Mouse (Mus musculus): Measurements from ENCODE around the gene Tbc1d17. TPM values are rescaled to one million over a fixed set of nuclear protein-coding genes. Genes with fewer than 3 reads are reported as not detected.

Gene Tbc1d17
- polyA plus RNA-seq, 1 experiment from 2014 or later, result 32.7 TPM

- Histone ChIP-seq H3K4me1 (ENCODE audit: control insufficient read depth, low read depth, low read length) (peaks cover 45% of the 10 kb centered on the region), H3K4me2 (ENCODE audit: low read depth, low read length) (no peak overlapping the region), H3K9ac (ENCODE audit: low read depth, low read length) (no peak overlapping the region), H3K4me3 (ENCODE audit: low read depth, low read length) (no peak overlapping the region), H3K27ac (ENCODE audit: low read length) (no peak overlapping the region), H3K36me3 (ENCODE audit: control insufficient read depth, insufficient read depth) (peaks cover 21% of the 10 kb centered on the region), H3K9me3 (replicated peaks; ENCODE audit: control insufficient read depth, low read length) (no peaks in the 10 kb centered on the region), H3K27me3 (ENCODE audit: control insufficient read depth, insufficient read depth, low read depth, low read length) (no peaks in the 10 kb centered on the region)
- no peak for ATAC-seq (ENCODE audit: low read depth)
- 74% methylated on average over 24 of the region's 24 CpGs for WGBS (ENCODE audit: insufficient replicate concordance)
Measured at GRCm38 (mm10) chr7:44864595-44865542, 16.0 kb upstream of the Tbc1d17 start.

GRCm38 (mm10) chr7:44863982-44864494 is 15.2 kb upstream of the Tbc1d17 start:
- no peaks in the 10 kb centered on the region for H3K27me3 ChIP-seq (ENCODE audit: control insufficient read depth, insufficient read depth, low read depth, low read length)
- no peak overlapping the region for H3K4me3 ChIP-seq (ENCODE audit: low read depth, low read length)
- no peak overlapping the region for H3K27ac ChIP-seq (ENCODE audit: low read length)
- no peaks in the 10 kb centered on the region for H3K9me3 ChIP-seq (replicated peaks; ENCODE audit: control insufficient read depth, low read length)
- H3K36me3 ChIP-seq (ENCODE audit: control insufficient read depth, insufficient read depth), result peaks cover 21% of the 10 kb centered on the region
- H3K4me1 ChIP-seq (ENCODE audit: control insufficient read depth, low read depth, low read length), result peaks cover 44% of the 10 kb centered on the region
- WGBS (ENCODE audit: insufficient replicate concordance), result 79% methylated on average over 11 of the region's 11 CpGs
- H3K4me2 ChIP-seq (ENCODE audit: low read depth, low read length), result no peak overlapping the region
- no peak for ATAC-seq (ENCODE audit: low read depth)
- no peak overlapping the region for H3K9ac ChIP-seq (ENCODE audit: low read depth, low read length)

GRCm38 (mm10) chr7:44863210-44863609 is 14.3 kb upstream of the Tbc1d17 start:
- WGBS (ENCODE audit: insufficient replicate concordance), result 89% methylated on average over 14 of the region's 14 CpGs
- Histone ChIP-seq H3K9me3 (replicated peaks; ENCODE audit: control insufficient read depth, low read length) (no peaks in the 10 kb centered on the region), H3K27me3 (ENCODE audit: control insufficient read depth, insufficient read depth, low read depth, low read length) (no peaks in the 10 kb centered on the region), H3K4me2 (ENCODE audit: low read depth, low read length) (no peak overlapping the region), H3K4me1 (ENCODE audit: control insufficient read depth, low read depth, low read length) (peaks cover 41% of the 10 kb centered on the region), H3K9ac (ENCODE audit: low read depth, low read length) (no peak overlapping the region), H3K36me3 (ENCODE audit: control insufficient read depth, insufficient read depth) (peaks cover 21% of the 10 kb centered on the region), H3K27ac (ENCODE audit: low read length) (no peak overlapping the region), H3K4me3 (ENCODE audit: low read depth, low read length) (no peak overlapping the region)
- no peak for ATAC-seq (ENCODE audit: low read depth)

- 87% methylated on average over 8 of the region's 8 CpGs for WGBS (ENCODE audit: insufficient replicate concordance)
- no peak overlapping the region for H3K4me3 ChIP-seq (ENCODE audit: low read depth, low read length)
- no peak for ATAC-seq (ENCODE audit: low read depth)
- H3K9me3 ChIP-seq (replicated peaks; ENCODE audit: control insufficient read depth, low read length), result no peaks in the 10 kb centered on the region
- H3K27ac ChIP-seq (ENCODE audit: low read length), result no peak overlapping the region
- no peak overlapping the region for H3K9ac ChIP-seq (ENCODE audit: low read depth, low read length)
- no peaks in the 10 kb centered on the region for H3K27me3 ChIP-seq (ENCODE audit: control insufficient read depth, insufficient read depth, low read depth, low read length)
- peaks cover 44% of the 10 kb centered on the region for H3K4me1 ChIP-seq (ENCODE audit: control insufficient read depth, low read depth, low read length)
- no peak overlapping the region for H3K4me2 ChIP-seq (ENCODE audit: low read depth, low read length)
- peaks cover 21% of the 10 kb centered on the region for H3K36me3 ChIP-seq (ENCODE audit: control insufficient read depth, insufficient read depth)
Measured at GRCm38 (mm10) chr7:44862434-44862833, 13.6 kb upstream of the Tbc1d17 start.

- H3K9me3 ChIP-seq (replicated peaks; ENCODE audit: control insufficient read depth, low read length), result no peaks in the 10 kb centered on the region
- no peak overlapping the region for H3K27ac ChIP-seq (ENCODE audit: low read length)
- no peak overlapping the region for H3K4me2 ChIP-seq (ENCODE audit: low read depth, low read length)
- 86% methylated on average over 14 of the region's 14 CpGs for WGBS (ENCODE audit: insufficient replicate concordance)
- no peak overlapping the region for H3K4me3 ChIP-seq (ENCODE audit: low read depth, low read length)
- no peak for ATAC-seq (ENCODE audit: low read depth)
- no peaks in the 10 kb centered on the region for H3K27me3 ChIP-seq (ENCODE audit: control insufficient read depth, insufficient read depth, low read depth, low read length)
- peaks cover 38% of the 10 kb centered on the region for H3K4me1 ChIP-seq (ENCODE audit: control insufficient read depth, low read depth, low read length)
- no peak overlapping the region for H3K9ac ChIP-seq (ENCODE audit: low read depth, low read length)
- H3K36me3 ChIP-seq (ENCODE audit: control insufficient read depth, insufficient read depth), result peaks cover 21% of the 10 kb centered on the region
Measured at GRCm38 (mm10) chr7:44861429-44861816, 12.5 kb upstream of the Tbc1d17 start.

- H3K4me1 ChIP-seq (ENCODE audit: control insufficient read depth, low read depth, low read length), result peaks cover 38% of the 10 kb centered on the region
- H3K27ac ChIP-seq (ENCODE audit: low read length), result no peak overlapping the region
- peaks cover 21% of the 10 kb centered on the region for H3K36me3 ChIP-seq (ENCODE audit: control insufficient read depth, insufficient read depth)
- H3K9ac ChIP-seq (ENCODE audit: low read depth, low read length), result no peak overlapping the region
- no peaks in the 10 kb centered on the region for H3K27me3 ChIP-seq (ENCODE audit: control insufficient read depth, insufficient read depth, low read depth, low read length)
- no peak overlapping the region for H3K4me2 ChIP-seq (ENCODE audit: low read depth, low read length)
- H3K9me3 ChIP-seq (replicated peaks; ENCODE audit: control insufficient read depth, low read length), result no peaks in the 10 kb centered on the region
- WGBS (ENCODE audit: insufficient replicate concordance), result 59% methylated on average over 22 of the region's 22 CpGs
- no peak overlapping the region for H3K4me3 ChIP-seq (ENCODE audit: low read depth, low read length)
- 0 out of 2 replicates have a peak, but pooled peaks have one; percentile 6 for ATAC-seq (ENCODE audit: low read depth)
Measured at GRCm38 (mm10) chr7:44860576-44861428, 11.9 kb upstream of the Tbc1d17 start.

- Histone ChIP-seq H3K4me1 (ENCODE audit: control insufficient read depth, low read depth, low read length) (peaks cover 38% of the 10 kb centered on the region), H3K36me3 (ENCODE audit: control insufficient read depth, insufficient read depth) (peaks cover 21% of the 10 kb centered on the region), H3K4me3 (ENCODE audit: low read depth, low read length) (no peak overlapping the region), H3K4me2 (ENCODE audit: low read depth, low read length) (no peak overlapping the region), H3K9ac (ENCODE audit: low read depth, low read length) (no peak overlapping the region), H3K9me3 (replicated peaks; ENCODE audit: control insufficient read depth, low read length) (no peaks in the 10 kb centered on the region), H3K27ac (ENCODE audit: low read length) (no peak overlapping the region), H3K27me3 (ENCODE audit: control insufficient read depth, insufficient read depth, low read depth, low read length) (no peaks in the 10 kb centered on the region)
- ATAC-seq (ENCODE audit: low read depth), result no peak
- WGBS (ENCODE audit: insufficient replicate concordance), result 81% methylated on average over 11 of the region's 11 CpGs
Measured at GRCm38 (mm10) chr7:44859896-44860295, 11.0 kb upstream of the Tbc1d17 start.

GRCm38 (mm10) chr7:44857905-44858304 is 9.0 kb upstream of the Tbc1d17 start:
- Histone ChIP-seq H3K4me3 (ENCODE audit: low read depth, low read length) (peak overlapping the region; percentile 97), H3K36me3 (ENCODE audit: control insufficient read depth, insufficient read depth) (peaks cover 4% of the 10 kb centered on the region), H3K27me3 (ENCODE audit: control insufficient read depth, insufficient read depth, low read depth, low read length) (no peaks in the 10 kb centered on the region), H3K27ac (ENCODE audit: low read length) (peak overlapping the region; percentile 99), H3K9ac (ENCODE audit: low read depth, low read length) (peak overlapping the region; percentile 95), H3K4me2 (ENCODE audit: low read depth, low read length) (peak overlapping the region; percentile 98), H3K9me3 (replicated peaks; ENCODE audit: control insufficient read depth, low read length) (no peaks in the 10 kb centered on the region), H3K4me1 (ENCODE audit: control insufficient read depth, low read depth, low read length) (peaks cover 50% of the 10 kb centered on the region)
- no peak for ATAC-seq (ENCODE audit: low read depth)
- 22% methylated on average over 8 of the region's 8 CpGs for WGBS (ENCODE audit: insufficient replicate concordance)

Data from liver, embryonic 16.5 days (tissue).